Mouse (Mus musculus) heart, embryonic 14.5 days (tissue): ENCODE measurements around the gene Ppp1r9a. TPM values are rescaled to one million over a fixed set of nuclear protein-coding genes. Genes with fewer than 3 reads are reported as not detected.
"Not testable (repeated sequence)": the region's sequence is repeated elsewhere in the genome, so short reads cannot be mapped to it uniquely, and the experiment has no call there.

Source experiments
- ATAC-seq: fragments of 200-750 bp; cut with Nextera tagmentation; 2 replicates; pipeline ENCODE4 v1.8.0; 2017; ENCODE audit warnings: low read depth, moderate TSS enrichment; ENCODE audit not compliant: insufficient number of reproducible peaks, insufficient read depth, low FRiP score
- H3K27ac ChIP-seq, 2 experiments: fragments of 200-500 bp in 1 of 2; fragments of 300-500 bp in 1 of 2; sonication (generic) in 1 of 2; replicated peaks in 1 of 2; 2 replicates each; pipeline ENCODE4 v1.5.1; 2012 to 2014; ENCODE audit warnings: low read depth in 2 of 2, low read length in 2 of 2, control low read depth in 1 of 2, mild to moderate bottlenecking in 1 of 2, mixed read lengths in 1 of 2; ENCODE audit not compliant: control insufficient read depth in 1 of 2, insufficient read depth in 1 of 2
- H3K27me3 ChIP-seq: fragments of 300-500 bp; sonication (generic); 2 replicates; pipeline ENCODE4 v1.6.1; 2014; ENCODE audit warnings: mild to moderate bottlenecking, low read length, control low read depth; ENCODE audit not compliant: control insufficient read depth, insufficient read depth
- H3K36me3 ChIP-seq: fragments of 300-500 bp; sonication (generic); 2 replicates; pipeline ENCODE4 v1.6.1; 2014; ENCODE audit warnings: mild to moderate bottlenecking, control low read depth, low read length, mixed read lengths; ENCODE audit not compliant: control insufficient read depth, insufficient read depth
- H3K4me1 ChIP-seq, 2 experiments: fragments of 200-500 bp in 1 of 2; fragments of 300-500 bp in 1 of 2; sonication (generic) in 1 of 2; 2 replicates each; pipeline ENCODE4 v1.6.1; 2012 to 2014; ENCODE audit warnings: low read length in 2 of 2, control low read depth in 1 of 2, mixed read lengths in 1 of 2; ENCODE audit not compliant: control insufficient read depth in 2 of 2, insufficient read depth in 2 of 2
- H3K4me2 ChIP-seq: fragments of 300-500 bp; sonication (generic); 2 replicates; pipeline ENCODE4 v1.6.1; 2014; ENCODE audit warnings: mild to moderate bottlenecking, low read length
- H3K4me3 ChIP-seq, 2 experiments: fragments of 200-500 bp in 1 of 2; fragments of 300-500 bp in 1 of 2; sonication (generic) in 1 of 2; 2 replicates each; pipeline ENCODE4 v1.5.1; 2012 to 2014; ENCODE audit warnings: low read length in 2 of 2, mild to moderate bottlenecking in 2 of 2, control low read depth in 1 of 2, low read depth in 1 of 2, moderate library complexity in 1 of 2; ENCODE audit not compliant: control insufficient read depth in 1 of 2, insufficient read depth in 1 of 2
- H3K9ac ChIP-seq: fragments of 300-500 bp; sonication (generic); 2 replicates; pipeline ENCODE4 v1.6.1; 2014; ENCODE audit warnings: mild to moderate bottlenecking, low read length
- H3K9me3 ChIP-seq: fragments of 300-500 bp; sonication (generic); 2 replicates; pipeline ENCODE4 v1.6.1; 2016; ENCODE audit warnings: low read length, control low read depth; ENCODE audit not compliant: control insufficient read depth
- WGBS: fragments of 180-500 bp; shearing (Covaris S2); extraction: QIAGEN DNeasy Blood & Tissue Kit; methylation state at CpG from one replicate; pipeline ENCODE4 v1.1.7; 2014; 5-methylcytosine and 5-hydroxymethylcytosine counted together
- polyA plus RNA-seq: library from polyadenylated mRNA; unstranded; fragments of >200 nt; fragmentation: Nextera tagmentation; extraction: Ambion mirVana; gene quantifications from 2 replicates; pipeline ENCODE4 v1.2.1, GENCODE M21; 2014

Ppp1r9a gene
- polyA plus RNA-seq, 1 experiment from 2014 or later = 25.5 TPM

GRCm38 (mm10) chr6:4903325-4904054 is 773 bp downstream of the Ppp1r9a start:
- Histone ChIP-seq H3K9me3 (no peaks in the 10 kb centered on the region), H3K4me1 (peaks cover 3 to 14% of the 10 kb centered on the region in 2 experiments; a peak in 3 of 4 replicates), H3K4me2 (peak overlapping the region; percentile 72), H3K4me3 (peak overlapping the region; percentile 84 to 98), H3K27me3 (no peaks in the 10 kb centered on the region), H3K9ac (peak overlapping the region; percentile 91), H3K27ac (peak overlapping the region; percentile 89 to 91), H3K36me3 (peaks cover 6% of the 10 kb centered on the region; the same call in 1 of the 2 replicates)
- peak; percentile 45 for ATAC-seq
- under 1% methylated on average over 54 of the region's 77 CpGs for WGBS

- Histone ChIP-seq H3K4me3 (peak overlapping the region; percentile 84 to 98), H3K36me3 (peaks cover 6% of the 10 kb centered on the region; the same call in 1 of the 2 replicates), H3K27ac (peak overlapping the region; percentile 21 to 89; a peak in 3 of 4 replicates), H3K9me3 (no peaks in the 10 kb centered on the region), H3K9ac (peak overlapping the region; percentile 91), H3K4me2 (peak overlapping the region; percentile 72), H3K27me3 (no peaks in the 10 kb centered on the region), H3K4me1 (peaks cover 3 to 18% of the 10 kb centered on the region in 2 experiments; a peak in 3 of 4 replicates)
- 7% methylated on average over 9 of the region's 9 CpGs for WGBS
- no peak for ATAC-seq
Measured at GRCm38 (mm10) chr6:4904055-4904450, 1.3 kb downstream of the Ppp1r9a start.

- WGBS = 72% methylated on average over 10 of the region's 10 CpGs
- no peak overlapping the region for H3K4me2 ChIP-seq
- peaks cover 0 to 13% of the 10 kb centered on the region in 2 experiments; a peak in 3 of 4 replicates for H3K4me1 ChIP-seq
- no peak overlapping the region for H3K9ac ChIP-seq
- H3K4me3 ChIP-seq = no peak overlapping the region
- H3K27me3 ChIP-seq = no peaks in the 10 kb centered on the region
- peaks cover 6% of the 10 kb centered on the region; the same call in 1 of the 2 replicates for H3K36me3 ChIP-seq
- H3K9me3 ChIP-seq = no peaks in the 10 kb centered on the region
- ATAC-seq = no peak
- no peak overlapping the region for H3K27ac ChIP-seq
Measured at GRCm38 (mm10) chr6:4910042-4910634, 7.4 kb downstream of the Ppp1r9a start.

GRCm38 (mm10) chr6:4918470-4918869 is 15.8 kb downstream of the Ppp1r9a start:
- H3K27ac ChIP-seq = no peak overlapping the region
- no peaks in the 10 kb centered on the region for H3K9me3 ChIP-seq
- ATAC-seq = no peak
- no peak overlapping the region for H3K4me3 ChIP-seq
- H3K27me3 ChIP-seq = no peaks in the 10 kb centered on the region
- H3K36me3 ChIP-seq = peaks cover 12% of the 10 kb centered on the region; the same call in 1 of the 2 replicates
- H3K9ac ChIP-seq = no peak overlapping the region
- no peak overlapping the region for H3K4me2 ChIP-seq
- no peaks in the 10 kb centered on the region for H3K4me1 ChIP-seq
- WGBS = 72% methylated on average over 5 of the region's 5 CpGs

DNA sequence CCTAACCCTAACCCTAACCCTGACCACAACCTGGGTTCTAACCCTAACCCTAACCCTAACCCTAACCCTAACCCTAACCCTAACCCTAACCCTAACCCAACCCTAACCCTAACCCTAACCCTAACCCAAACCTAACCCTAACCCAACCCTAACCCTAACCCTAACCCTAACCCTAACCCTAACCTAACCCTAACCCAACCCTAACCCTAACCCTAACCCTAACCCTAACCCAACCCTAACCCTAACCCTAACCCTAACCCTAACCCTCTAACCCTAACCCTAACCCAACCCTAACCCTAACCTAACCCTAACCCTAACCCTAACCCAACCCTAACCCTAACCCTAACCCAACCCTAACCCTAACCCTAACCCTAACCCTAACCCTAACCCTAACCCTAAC is 21.1 kb downstream of the Ppp1r9a start:
- not testable (repeated sequence) for ATAC-seq, H3K4me1 ChIP-seq, H3K4me3 ChIP-seq, H3K27ac ChIP-seq, H3K4me2 ChIP-seq, H3K9me3 ChIP-seq, H3K36me3 ChIP-seq, H3K9ac ChIP-seq, H3K27me3 ChIP-seq

- H3K9ac ChIP-seq = no peak overlapping the region
- ATAC-seq = no peak
- no peak overlapping the region for H3K4me3 ChIP-seq
- H3K4me2 ChIP-seq = 0 out of 2 replicates have a peak overlapping the region, but pooled peaks have one; percentile 8
- peak overlapping the region; percentile 10 to 27; a peak in 2 of 4 replicates for H3K27ac ChIP-seq
- H3K36me3 ChIP-seq = no peaks in the 10 kb centered on the region
- 56% methylated on average over 14 of the region's 14 CpGs for WGBS
- H3K27me3 ChIP-seq = no peaks in the 10 kb centered on the region
- H3K9me3 ChIP-seq = no peaks in the 10 kb centered on the region
- H3K4me1 ChIP-seq = peaks cover 5 to 6% of the 10 kb centered on the region in 2 experiments; a peak in 3 of 4 replicates
Measured at GRCm38 (mm10) chr6:4925966-4926687, 23.4 kb downstream of the Ppp1r9a start.

DNA sequence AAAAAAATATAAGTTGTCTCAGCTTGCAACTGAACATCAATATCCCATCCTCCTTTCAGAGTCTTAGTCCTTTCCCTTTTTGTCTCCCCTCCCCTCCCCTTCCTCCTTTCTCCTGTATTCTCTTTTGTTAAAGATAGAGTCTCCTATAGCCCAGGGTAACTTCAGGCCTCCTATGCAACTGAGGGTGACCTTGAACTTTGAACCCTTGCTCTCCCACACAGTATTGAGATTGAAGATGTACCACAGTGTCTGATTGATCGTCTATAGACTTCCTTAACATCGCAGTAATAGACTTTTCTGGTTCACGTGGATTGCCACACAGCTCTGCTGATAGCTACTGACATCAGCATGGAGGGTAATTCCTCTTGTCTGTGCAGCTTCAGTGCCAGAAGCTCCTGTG is 27.6 kb downstream of the Ppp1r9a start:
- Histone ChIP-seq H3K9ac (no peak overlapping the region), H3K4me1 (peaks cover 5 to 6% of the 10 kb centered on the region in 2 experiments; a peak in 3 of 4 replicates), H3K27ac (no peak overlapping the region), H3K4me2 (no peak overlapping the region), H3K4me3 (no peak overlapping the region), H3K36me3 (no peaks in the 10 kb centered on the region), H3K9me3 (no peaks in the 10 kb centered on the region), H3K27me3 (no peaks in the 10 kb centered on the region)
- 76% methylated on average over 3 of the region's 3 CpGs for WGBS
- no peak for ATAC-seq
